Mouse (Mus musculus) cerebellum, postnatal 4 days (tissue): ENCODE measurements at regions not wholly inside any gene's neighbourhood (a gene's known extent, or its start where the extent isn't known, plus 50 kb on each side); places are given as distances from the start of the nearest gene placed in this dataset.

Experiments
- DNase-seq, 2 experiments: peaks; one replicate each; pipeline ENCODE4 v3.0.0; 2022; ENCODE audit warnings: low spot score in 2 of 2, mixed read lengths in 1 of 2

DNA sequence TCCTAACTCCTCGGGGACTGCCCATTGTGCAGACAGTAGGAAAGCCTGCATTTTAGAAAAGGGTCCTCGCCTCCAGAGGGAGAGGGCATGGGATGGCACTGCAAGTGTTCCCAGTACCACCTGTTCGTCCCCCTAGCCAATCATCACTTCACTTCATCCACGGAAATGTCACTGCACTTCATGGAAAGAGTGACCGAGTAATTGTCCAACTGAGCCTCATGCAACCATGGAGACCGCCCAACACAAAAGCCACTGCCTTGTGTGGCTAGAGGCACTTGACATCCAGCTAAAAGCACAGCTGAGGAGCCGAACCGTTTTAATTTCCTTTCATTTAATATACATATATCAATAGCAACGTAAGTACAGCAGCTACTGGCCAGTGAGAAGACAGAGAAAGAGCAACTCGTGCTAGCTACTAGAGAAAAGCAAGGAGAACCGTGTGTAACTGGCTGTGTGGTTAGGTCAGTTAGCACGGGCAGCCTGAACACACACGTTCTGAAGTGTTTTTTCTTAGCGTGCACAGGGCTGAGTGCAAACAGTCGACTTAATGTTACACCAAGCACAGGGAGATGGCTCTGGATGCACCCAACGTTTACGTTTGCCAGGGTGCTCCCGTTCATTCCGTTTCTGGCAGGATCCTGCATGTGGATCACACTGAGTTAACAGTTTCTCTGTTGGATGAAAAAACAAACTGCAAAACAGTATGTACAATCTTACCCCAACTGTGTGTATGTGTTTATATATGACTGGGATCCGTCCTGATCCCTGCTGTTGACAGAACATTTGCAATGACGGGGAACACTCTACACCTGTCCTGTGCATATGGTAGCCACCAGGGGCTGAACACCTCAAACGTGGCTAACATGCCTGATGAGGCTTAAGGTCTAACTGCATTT lies 202.8 kb upstream of the Klf14 start:
- no peak for DNase-seq

DNA sequence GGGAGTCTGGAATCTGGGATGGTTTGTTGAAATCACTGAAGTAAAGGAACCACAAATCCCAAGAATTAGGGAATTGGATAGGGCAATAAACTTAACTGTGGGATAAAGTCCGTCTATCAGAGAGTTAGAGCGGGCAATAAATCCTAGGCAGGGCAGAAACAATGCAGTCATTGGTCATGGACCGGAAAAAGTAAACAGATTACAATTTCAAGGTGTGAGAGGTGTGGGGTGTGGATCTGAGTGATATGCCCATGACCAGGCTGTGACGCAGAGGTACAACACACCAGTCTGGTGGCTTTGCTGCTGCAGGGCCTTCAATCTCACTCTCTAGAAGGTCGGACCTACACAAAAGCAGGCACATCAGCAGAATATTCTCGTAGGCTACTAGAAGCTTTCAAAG lies 206.1 kb upstream of the Klf14 start:
- no peak for DNase-seq

DNA sequence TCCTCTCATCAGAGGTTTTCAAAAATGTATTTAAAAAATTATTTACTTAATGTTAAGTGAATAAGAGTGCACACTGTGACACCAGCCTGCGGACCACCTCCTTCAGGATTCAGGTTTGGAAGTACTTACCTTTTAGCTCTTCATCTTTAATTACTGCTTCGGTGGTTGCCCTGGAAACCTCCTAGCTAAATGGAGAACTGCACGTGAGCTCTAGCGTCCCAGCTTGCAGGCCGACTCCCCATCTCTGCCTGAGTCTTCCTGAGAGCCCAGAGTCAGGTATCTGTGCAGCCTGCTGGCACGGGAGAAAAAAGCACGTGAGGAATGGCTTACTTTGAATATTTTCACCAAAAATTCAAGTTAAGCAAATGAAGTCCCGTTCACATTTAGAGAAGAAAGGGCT lies 207.5 kb upstream of the Klf14 start:
- no peak for DNase-seq

DNA sequence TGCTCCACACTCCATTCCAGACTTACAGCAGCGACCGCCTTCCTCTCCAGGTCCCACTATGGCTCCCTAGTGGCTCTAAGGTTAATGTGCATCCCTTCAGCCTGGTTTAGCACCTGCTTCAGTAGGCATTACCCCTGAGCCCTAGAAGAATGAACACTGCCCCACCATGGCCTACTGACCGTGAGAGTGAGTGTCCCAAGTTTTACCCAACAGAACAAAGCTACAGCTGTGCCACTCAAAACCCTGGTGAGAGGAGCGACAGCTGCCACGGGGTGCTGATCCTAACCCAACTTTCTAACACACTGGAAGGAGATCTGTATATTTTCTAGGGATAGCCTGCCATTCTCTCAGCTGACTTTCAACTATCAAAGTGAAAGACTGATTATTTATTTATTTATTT lies 208.9 kb upstream of the Klf14 start:
- DNase-seq: no peak

DNA sequence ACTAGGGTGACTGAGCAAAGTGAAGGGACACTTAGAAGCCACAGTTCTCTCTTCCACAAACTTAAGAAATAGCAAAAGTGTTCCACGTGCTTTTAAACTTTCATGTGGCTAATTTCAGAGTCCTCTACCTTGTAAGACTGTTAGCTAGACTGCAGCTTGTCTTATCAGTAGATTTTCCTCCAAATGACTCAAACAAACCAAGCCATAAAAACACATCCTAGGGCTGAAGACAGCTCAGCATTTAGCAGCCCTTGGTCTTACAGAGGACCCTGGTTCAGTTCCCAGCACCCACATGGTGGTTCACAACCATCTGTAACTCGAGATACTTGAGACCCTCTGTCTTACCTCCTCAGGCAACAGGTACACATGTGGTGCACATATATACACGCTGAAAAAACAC lies 209.9 kb upstream of the Klf14 start:
- DNase-seq: no peak

DNA sequence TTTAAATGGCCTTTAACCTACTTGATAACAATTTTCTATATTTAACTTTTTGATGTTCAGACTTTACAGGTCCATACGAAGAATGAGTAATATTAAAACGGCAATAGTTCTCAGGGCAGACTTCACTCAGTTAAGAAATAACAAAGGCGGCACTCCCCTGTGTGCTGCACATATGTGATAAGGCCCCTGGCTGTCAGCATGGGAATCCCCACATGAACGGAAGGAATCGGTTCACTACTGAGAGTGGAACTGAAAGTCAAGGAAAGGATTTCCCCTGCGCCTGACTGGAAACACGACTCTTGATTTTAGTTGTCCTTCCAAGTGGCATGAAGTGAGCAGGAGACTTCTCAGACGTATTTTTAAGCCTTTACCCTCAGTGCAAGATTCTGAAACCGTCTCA lies 210.5 kb upstream of the Klf14 start:
- no peak for DNase-seq

DNA sequence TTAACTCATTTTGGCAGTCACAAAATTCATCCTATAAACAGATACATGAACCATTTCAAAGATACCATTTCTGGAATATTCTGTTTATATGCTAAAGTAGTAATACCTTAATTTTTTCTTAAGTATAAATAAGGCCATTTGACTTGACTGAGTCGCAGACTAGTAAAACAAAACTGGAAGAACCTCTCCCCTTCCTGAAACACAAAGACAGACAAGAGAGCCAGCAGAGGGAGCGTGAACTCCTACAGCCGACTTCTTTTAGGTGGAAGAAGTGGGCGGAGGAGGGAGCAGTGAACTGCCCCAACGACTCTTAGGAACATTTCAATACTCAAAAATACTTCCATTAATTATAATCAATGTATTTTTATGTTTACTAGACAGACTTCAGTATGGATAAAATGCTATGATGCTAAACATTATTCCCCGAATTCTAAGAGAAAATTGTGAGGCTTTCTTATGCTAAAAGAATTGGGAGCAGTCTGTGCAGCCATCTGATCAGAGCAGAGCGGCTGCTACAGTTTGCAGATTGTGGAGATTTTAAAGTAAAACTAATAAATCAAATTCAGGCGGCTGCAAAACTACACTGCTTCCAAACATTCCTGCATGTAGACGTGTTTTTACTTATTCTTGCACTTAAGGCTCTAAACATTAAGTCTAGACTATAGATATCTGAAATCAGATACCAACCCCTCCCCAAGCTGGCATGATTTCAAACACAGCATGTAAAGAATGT lies 211.2 kb upstream of the Klf14 start:
- no peak for DNase-seq

DNA sequence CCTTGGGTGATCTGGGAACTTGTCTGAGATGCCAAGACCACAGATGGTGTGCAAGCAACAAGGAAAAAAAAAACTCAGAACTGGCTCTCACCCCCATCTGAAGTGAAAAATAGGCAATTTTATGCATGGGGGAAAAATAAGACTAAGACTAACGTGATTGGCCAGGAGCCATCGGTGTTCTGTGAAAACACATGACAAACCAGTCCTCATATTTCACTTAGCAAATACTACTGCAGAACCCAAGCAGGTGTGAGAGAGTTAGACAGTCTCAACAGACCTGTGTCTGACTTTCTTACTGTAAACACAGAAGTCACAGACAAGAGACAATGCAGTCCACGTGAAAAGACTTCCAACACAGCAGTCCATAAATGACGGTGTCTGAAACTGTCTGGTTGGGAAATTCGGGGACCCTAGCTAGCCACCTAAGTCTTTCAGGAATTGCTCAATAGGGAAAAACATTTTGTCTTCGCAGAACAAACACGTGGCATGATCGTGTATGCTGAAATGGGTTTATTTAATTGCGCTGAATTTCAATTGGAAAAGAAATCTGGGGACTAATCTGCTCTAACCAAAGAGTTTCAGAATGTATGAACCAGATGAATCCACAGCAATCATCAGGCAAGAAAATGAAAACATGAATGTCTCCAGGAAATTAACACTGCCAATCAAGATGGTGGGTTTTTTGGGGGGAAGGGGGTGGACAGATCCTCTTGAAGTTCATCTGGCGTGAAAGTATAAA lies 213.1 kb upstream of the Klf14 start:
- no peak for DNase-seq

DNA sequence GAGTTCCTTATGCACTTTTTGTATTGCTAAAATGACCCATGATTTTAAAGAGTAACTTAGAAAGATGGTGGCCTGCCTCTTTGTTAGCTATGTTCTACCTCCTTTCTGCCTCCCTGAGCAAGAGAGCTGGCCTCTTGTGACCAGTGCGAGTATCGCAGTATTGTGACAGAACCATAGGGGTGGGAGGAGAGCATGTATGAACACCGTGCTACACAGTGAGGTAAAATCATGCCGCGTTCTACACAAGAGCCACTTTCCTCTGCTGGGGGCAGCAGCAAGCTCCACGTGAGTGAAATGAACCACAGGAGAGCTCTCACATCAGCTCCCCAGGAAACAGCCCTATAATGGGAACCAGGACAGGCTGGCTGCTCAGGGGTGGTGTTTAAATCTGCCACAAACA lies 216.9 kb upstream of the Klf14 start:
- no peak for DNase-seq

DNA sequence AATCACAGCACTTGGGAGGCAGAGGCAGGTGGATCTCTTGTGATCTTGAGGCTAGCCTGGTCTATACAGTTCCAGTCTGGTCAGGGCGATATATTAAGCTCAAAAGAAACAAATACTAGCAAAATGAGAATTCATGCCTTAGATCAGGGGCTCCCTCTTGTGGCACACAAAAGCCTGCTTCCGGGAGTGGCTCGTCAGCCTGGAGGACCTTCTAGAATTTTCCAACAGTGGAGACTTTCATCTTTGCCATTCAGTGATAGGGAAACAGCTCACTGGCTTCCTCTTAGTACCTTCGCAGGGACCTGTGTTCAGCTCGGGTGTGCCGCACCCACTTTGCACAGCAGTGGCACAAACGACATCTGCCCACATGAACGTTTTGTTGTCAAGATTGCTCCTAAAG lies 217.5 kb upstream of the Klf14 start:
- peak in 1 of 2 experiments; percentile 41 for DNase-seq

DNA sequence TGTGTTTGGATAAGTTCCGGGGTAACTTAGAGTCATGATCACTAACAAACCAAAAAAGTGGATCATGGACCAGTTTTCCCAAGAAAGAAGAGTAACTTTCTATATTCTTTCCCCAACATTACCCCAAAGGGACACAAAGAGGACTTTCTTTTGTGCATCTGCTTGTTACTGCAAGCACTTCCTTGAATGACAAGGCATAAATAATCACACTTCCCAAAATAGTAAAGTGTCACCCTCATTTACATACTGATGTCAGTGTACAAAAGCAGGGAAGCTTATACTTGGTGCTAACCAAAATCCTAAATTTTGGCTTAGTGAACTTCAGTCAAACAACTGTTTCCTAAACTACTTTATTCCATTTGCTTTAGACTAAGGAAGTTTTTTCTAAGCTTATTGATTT lies 218.0 kb upstream of the Klf14 start:
- no peak for DNase-seq

DNA sequence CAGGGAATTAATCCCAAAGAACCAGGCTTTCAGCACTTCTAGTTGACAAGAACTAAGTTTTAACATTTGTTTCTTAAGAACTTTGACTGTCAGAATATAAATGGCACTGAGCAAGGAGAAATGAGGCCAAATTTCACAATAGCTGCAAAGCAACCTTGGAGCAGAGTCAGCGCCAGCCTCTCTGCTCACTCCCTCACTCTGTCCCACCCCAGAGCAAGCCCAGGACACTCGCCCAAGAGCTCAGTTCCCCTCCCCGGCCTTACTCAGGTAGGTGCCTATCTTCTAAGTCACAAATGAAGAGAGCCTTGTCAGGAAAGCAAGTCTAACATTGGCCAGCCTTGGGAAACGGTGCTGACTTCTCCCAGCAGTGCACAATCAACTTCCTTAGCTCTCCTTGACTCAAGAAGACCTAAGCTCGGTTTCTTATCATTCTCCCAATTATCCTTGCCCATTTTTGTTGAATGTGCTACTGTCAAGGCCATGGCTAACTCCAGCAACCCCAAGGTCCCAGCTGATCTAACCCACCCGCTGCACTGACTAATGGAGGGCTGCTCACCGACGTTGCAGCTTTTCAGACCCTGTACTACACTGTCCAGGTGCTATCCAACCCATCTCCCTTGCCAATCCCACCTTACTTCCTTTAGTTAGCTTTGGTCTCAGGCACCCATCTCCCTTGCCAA lies 219.5 kb upstream of the Klf14 start:
- no peak for DNase-seq

DNA sequence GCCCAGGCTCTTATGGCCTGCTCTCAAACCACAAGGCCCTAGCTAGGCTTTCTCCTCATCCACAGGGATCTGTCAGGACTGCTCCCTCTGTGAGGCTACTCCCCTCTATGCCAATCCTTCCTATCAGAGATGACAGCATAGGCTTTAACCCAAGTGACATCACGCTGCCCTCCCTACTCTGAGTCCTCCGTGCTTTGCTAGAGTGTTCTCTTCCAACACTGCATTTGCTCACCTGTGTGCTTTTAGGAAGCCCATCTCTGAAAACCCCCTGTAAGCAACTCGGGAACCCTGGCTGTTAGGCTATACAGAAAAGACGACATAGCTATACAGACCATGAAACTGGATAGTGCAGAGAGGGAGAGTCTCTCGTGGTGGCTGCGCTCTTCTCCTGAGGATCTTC lies 216.3 kb upstream of the Mkln1 start:
- no peak for DNase-seq

DNA sequence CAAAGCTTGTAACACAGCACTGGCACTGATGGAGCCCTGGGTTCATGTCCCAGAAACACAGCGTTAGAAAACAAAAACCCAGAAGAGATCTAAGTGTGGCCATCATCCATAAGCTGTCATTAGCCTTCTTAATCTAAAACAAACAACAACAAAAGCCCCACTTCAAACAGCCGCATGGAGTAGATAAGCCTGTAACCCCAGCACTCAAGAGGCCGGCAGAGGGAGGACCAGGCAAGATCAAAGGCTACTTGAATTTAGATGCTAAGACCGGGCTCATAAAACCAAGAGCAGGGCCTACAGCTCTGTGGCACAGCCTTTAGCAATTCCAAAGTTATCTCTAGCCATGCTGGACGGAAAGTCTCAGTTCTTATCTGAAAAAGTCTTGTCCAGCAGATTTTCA lies 215.4 kb upstream of the Mkln1 start:
- DNase-seq: no peak

DNA sequence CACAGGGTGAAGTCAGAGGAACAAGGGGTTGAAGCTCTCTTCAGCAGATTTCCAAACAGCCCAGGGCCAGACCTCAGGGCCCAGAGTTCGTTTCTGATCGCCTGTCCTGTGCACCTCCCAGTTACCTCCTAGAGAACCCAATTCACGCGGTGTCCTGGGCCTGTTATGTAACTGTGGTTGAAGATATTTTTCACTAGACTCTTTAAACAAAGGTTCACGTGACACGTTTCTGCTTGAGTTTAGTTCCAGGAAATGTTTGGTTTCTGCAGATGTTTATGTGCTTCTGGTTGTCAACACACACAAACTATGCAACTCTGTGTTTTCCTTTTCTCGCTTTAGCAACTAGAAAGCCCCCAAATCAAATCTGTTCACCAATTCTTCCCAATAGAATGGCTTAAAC lies 214.0 kb upstream of the Mkln1 start:
- no peak for DNase-seq

DNA sequence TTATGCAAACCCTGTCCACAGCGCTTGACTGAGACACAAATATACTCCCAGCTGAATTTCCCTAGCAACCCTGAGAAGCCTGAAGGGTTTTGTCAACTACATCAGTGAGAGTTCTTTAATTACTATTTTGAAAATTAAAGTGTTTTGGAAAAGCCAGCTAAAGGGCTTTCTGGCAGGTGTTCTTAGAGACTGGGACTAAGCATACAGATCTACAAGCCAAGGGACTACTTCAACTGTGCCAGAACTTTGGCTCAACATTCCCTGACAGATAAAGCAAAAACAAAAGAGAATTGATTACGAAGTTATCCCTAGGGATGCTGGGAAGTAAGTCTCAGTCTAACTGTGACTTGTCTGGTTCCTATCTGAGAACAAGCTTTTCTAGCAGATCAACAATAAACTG lies 213.4 kb upstream of the Mkln1 start:
- DNase-seq: no peak

DNA sequence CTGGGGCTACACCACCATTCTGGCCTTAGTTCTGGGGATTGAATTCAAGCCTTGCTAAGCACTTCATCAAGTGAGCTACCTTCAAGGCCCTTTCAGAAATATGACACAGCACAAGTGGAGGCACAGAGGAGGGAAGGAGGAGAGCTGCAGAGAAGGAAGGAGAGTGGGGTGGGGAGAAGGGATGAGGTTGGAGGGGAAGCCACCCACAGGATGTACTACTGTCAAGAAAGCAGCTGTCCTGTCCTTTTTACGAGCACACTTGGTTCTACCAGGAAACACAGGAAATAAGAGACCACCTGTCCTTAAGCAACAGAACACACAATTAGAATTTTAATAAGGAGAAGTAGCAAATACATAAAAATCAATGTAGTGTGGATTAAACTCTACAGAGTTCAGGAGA lies 210.5 kb upstream of the Mkln1 start:
- no peak for DNase-seq

DNA sequence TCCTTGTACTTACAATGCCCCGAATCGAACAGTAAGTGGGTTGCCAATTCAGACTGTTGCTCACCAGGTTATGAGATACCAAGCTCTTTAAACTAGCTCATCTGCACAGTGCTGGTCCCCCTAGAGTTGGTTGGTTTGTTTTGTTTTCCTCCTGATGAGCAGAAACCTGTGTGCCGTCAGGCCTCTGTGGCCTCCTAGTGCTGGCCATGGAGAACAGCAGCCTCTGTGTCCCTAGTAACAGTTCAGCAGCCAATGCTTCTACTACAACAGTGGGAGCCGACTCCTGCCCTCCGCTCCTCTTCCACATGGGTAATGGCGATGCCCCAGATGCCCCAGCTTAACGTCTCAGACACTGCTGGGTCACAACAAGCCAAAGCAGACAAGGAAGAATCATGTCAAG lies 209.5 kb upstream of the Mkln1 start:
- DNase-seq: no peak

DNA sequence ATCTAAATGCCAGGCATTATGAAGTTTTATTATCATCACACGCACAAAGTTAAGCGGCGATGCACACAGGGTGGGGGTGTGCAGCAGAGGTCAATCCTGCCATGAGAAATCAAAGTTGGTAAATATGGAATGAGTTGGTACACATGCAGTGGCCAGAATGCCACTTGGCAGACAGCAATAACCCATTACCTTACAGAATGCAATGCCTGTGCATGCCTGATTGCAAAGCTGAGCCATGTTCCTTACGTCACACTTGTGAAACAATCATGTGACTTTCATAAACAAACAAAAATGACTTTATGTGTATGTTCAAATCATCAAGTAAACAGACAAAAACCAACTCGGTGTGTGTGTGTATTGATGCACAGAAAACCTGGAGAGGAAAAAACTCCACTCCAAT lies 208.5 kb upstream of the Mkln1 start:
- DNase-seq: no peak

DNA sequence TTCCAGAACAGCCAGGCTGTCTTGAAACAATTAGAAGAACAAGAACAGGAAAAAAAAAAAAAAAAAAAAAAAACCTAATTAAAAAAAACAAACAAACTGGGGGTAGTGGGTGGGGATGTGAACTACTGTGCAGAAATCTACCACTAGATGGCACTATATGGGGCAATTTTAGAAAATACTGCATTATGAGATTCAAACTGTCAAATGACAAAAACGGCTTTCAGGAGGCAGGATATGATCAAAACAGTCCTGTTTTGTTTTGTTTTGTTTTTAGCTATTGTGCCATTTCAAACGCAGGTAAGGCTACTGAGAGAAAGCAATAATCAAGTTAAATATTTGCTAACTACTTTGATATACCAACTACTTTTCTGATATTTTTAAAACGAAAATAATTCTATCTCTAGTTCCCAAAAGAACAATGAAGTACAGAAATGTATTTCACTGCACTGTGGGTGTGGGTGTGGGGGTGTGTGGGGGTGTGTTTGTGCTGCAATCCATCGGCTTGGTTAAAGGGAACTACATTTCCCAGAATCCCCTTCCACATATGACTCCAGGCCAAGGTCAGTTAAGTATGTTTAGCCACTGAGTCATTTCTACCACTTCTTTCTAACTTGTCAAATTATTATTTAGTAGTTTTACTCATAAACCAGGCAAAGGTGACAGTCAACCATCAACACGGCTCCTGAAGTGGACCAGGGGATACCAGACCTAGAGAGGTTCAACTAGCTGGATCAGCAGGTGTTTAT lies 207.7 kb upstream of the Mkln1 start:
- DNase-seq: no peak

DNA sequence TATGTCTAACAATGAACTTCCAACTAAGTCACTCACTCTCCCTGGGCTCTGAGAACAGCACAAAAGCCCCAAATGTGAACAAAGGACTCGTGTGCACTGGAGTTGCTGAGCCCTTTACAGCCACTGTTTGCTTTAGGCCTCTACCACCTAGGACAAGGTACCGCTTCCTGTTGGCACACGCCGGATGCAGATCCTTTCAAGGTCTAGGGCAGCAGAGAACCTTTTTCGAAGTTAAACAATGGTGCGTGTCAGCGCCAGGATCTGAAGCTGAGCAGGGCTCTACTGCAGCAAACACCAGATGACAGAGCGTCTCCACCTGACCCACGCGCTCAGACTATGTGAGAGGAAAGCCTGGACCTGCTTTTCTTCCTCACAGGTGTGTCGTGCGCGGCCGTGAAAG lies 207.0 kb upstream of the Mkln1 start:
- no peak for DNase-seq
